Mouse (Mus musculus): ENCODE results near the gene Gprc5d. TPM values are rescaled to one million over a fixed set of nuclear protein-coding genes. Genes with fewer than 3 reads are reported as not detected.

Gene Gprc5d
- polyA plus RNA-seq, 1 experiment: not detected

DNA sequence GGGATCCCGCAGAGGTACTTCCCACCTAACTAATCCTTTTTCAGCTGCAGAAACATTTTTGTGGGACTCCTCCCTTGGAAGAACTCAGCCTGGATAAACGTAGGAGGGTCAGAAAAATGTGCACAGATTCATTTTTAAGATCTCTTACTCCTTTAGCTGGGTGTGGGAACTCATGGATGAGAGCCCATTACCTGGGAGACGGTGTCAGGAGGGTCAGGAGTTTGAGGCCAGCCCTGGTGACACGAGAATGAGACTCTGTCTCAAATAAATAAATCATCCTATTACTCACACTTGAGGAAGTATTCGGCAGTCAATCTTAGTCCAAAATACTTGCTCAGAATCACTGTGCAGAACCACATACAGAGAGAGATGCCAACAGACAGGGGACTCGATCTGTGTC, 48.2 kb downstream of the Gprc5d start:
- 79% methylated on average over 6 of the region's 6 CpGs for whole genome bisulfite sequencing
- H3K27ac ChIP-seq (ENCODE audit: insufficient read depth, low read depth, low read length): no peak overlapping the region
- no peak for TF ChIP-seq POLR2A (IDR thresholded peaks at IDR 0.05; ENCODE audit: insufficient read depth, low read depth, low read length)
- no peak for TF ChIP-seq CTCF (IDR thresholded peaks at IDR 0.05; ENCODE audit: insufficient read depth, low read depth, low read length)
- H3K4me3 ChIP-seq (ENCODE audit: insufficient read depth, low read depth, low read length): no peak overlapping the region
- peaks cover 8% of the 10 kb centered on the region; the same call in 1 of the 2 replicates for H3K4me1 ChIP-seq (ENCODE audit: control insufficient read depth, insufficient read depth, low read length)

DNA sequence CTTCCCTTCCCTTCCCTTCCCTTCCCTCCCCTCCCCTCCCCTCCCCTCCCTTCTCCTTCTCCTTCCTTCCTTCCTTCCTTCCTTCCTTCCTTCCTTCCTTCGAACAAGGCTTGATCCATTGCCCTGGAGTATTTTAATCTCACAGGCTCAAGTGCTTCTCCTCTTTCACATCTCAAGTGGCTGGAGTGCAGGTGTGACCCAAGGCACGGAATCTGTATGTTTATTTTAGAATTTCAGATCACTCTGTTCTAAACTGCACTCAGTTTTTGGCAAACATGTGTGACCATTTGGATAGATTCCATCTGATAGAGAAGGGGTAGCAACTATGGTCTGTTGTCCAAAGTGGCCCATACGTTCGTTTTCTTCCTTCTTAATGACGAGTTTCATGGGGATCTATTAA, 49.9 kb downstream of the Gprc5d start:
- H3K4me1 ChIP-seq (ENCODE audit: control insufficient read depth, insufficient read depth, low read length): peaks cover 8% of the 10 kb centered on the region; the same call in 1 of the 2 replicates
- H3K27ac ChIP-seq (ENCODE audit: insufficient read depth, low read depth, low read length): no peak overlapping the region
- TF ChIP-seq CTCF (IDR thresholded peaks at IDR 0.05; ENCODE audit: insufficient read depth, low read depth, low read length) (no peak), POLR2A (IDR thresholded peaks at IDR 0.05; ENCODE audit: insufficient read depth, low read depth, low read length) (no peak)
- 91% methylated on average over 5 of the region's 5 CpGs for WGBS
- no peak overlapping the region for H3K4me3 ChIP-seq (ENCODE audit: insufficient read depth, low read depth, low read length)

DNA sequence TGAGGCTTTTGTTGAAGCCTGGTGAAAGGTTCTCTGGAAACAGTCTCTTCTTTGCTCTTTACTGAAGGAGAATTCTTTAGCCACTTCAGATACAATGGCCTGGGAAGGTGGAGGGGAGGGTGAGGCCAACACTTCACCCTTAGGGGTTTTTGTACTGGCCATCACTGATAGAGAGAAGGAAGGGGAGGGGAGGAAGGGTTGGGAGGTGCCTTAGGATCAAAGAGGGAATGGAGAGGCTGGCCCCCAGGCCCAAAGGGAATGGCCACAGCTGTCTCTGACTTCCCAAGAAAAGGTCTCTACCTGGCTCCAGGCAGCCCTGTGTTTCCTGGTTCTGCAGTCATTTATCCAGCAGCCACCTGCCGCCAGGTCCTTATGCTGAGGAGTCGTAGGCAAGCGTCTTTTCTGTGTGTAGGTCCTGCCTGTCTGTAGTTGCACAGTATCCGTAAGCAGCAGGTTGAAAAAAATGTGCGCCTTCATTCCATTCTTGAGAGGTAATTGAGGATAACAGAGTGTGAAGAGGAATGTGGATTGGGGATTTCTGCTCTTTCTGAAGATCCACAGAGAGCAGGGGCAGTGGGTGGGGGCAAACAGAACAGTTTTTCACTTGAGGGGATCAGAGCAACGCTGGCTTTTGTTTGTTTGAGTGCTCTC, 51.2 kb downstream of the Gprc5d start:
- no peak for TF ChIP-seq POLR2A (IDR thresholded peaks at IDR 0.05; ENCODE audit: insufficient read depth, low read depth, low read length)
- TF ChIP-seq CTCF (IDR thresholded peaks at IDR 0.05; ENCODE audit: insufficient read depth, low read depth, low read length): no peak
- 91% methylated on average over 6 of the region's 6 CpGs for WGBS

DNA sequence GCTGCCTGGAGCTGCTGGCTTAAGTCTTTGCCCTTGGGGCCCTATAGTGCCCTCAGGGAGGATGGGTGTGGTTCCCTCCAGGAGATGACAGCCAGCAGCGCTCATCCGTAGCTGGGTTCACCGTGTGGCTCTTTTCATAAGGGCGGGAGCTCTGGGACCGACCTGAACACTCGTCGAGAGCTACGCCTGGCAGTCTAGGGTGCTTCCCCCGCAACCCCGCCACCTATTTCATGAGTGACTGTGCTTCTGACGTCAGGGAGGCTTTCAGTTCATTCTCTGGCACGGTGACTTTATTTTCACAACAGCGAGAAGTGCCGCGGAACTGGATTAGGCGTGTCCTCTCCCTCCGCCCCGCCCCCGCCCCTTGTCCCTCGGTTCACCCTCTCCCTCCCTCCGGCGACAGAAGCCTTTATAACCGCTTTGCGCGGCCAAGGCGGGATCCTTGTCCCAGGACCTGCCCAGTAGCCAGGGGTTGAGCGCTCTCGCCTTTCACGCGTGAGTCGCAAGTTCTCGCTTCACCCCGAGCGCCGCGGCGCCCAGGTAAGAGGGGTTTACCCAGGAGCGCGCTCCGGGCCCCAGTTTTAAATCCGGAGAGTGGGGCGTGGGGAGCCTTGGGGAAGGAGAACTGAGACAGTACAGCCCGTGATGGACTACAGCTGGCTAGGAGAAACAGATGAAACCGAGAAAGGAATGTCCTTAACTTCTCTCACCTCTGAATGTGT, 52.7 kb downstream of the Gprc5d start, which contains the start of gene Gprc5a:
Gene Gprc5a (plus strand): TSS at position 416 of the 722 bp plus-strand sequence.
- TF ChIP-seq POLR2A (IDR thresholded peaks at IDR 0.05; ENCODE audit: insufficient read depth, low read depth, low read length) (no peak), CTCF (IDR thresholded peaks at IDR 0.05; ENCODE audit: insufficient read depth, low read depth, low read length) (no peak)
- 4% methylated on average over 44 of the region's 44 CpGs for WGBS
- Histone ChIP-seq H3K4me1 (ENCODE audit: control insufficient read depth, insufficient read depth, low read length) (peaks cover 8% of the 10 kb centered on the region; the same call in 1 of the 2 replicates), H3K27ac (ENCODE audit: insufficient read depth, low read depth, low read length) (no peak within 1 kb of the TSS), H3K4me3 (ENCODE audit: insufficient read depth, low read depth, low read length) (peak within 1 kb of the TSS; percentile 26)

More for the DNA sequence above, 51.2 kb downstream of the Gprc5d start:
- Histone ChIP-seq H3K4me1 (ENCODE audit: control insufficient read depth, insufficient read depth, low read length) (peaks cover 8% of the 10 kb centered on the region; the same call in 1 of the 2 replicates), H3K4me3 (ENCODE audit: insufficient read depth, low read depth, low read length) (no peak overlapping the region), H3K27ac (ENCODE audit: insufficient read depth, low read depth, low read length) (no peak overlapping the region)

DNA sequence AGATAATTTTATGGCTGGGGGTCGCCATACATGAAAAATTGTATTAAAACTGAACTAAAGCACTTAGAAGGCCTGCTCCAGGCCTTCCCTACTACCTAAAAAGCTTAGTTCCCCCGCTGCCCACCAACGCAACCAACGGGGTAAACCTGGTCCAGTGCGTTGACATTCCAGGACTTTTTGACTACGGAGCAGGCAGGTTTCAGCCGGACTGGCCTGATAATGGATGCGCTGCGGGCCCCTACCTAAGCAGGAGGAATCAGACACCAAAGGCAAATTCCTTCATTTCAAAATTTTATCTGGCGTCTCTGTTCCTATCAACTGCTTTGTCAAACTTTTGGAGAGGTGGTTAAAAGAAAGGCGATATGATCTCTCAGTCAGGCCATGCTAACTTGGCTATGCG, 53.5 kb downstream of the Gprc5d start:
- Histone ChIP-seq H3K4me3 (ENCODE audit: insufficient read depth, low read depth, low read length) (no peak overlapping the region), H3K27ac (ENCODE audit: insufficient read depth, low read depth, low read length) (no peak overlapping the region), H3K4me1 (ENCODE audit: control insufficient read depth, insufficient read depth, low read length) (peaks cover 8% of the 10 kb centered on the region; the same call in 1 of the 2 replicates)
- 94% methylated on average over 12 of the region's 12 CpGs for WGBS
- no peak for TF ChIP-seq CTCF (IDR thresholded peaks at IDR 0.05; ENCODE audit: insufficient read depth, low read depth, low read length)
- TF ChIP-seq POLR2A (IDR thresholded peaks at IDR 0.05; ENCODE audit: insufficient read depth, low read depth, low read length): no peak

DNA sequence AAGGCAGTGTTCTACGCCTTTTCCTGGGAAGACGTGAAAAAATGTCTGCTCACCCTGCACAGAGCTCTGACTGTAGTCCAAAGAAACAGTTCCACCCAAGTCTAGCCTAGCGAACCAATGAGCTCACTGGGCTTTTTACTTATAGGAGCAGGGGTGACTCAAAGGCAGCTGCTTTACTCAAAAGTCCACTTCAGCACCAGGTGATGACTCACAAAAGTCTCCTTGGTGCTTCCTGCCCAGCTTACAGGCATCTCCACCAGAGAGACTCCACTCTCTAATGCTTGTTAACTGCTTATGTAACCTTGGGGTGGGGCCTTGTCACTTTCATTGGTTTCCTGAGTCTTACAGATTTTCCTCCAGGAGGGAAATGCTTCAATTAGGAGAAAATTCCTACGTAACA, 57.4 kb downstream of the Gprc5d start:
- peaks cover 8% of the 10 kb centered on the region; the same call in 1 of the 2 replicates for H3K4me1 ChIP-seq (ENCODE audit: control insufficient read depth, insufficient read depth, low read length)
- WGBS: 97% methylated on average over 4 of the region's 4 CpGs
- TF ChIP-seq POLR2A (IDR thresholded peaks at IDR 0.05; ENCODE audit: insufficient read depth, low read depth, low read length) (no peak), CTCF (IDR thresholded peaks at IDR 0.05; ENCODE audit: insufficient read depth, low read depth, low read length) (no peak)
- H3K4me3 ChIP-seq (ENCODE audit: insufficient read depth, low read depth, low read length): no peak overlapping the region
- H3K27ac ChIP-seq (ENCODE audit: insufficient read depth, low read depth, low read length): no peak overlapping the region

Other genes with a start within 250 kb of the Gprc5d start
- gene Gpr19, start 219.7 kb downstream of the Gprc5d start, polyA plus RNA-seq (2012; ENCODE audit: insufficient read depth, insufficient read length, low replicate concordance, missing spikeins): not detected in 2 replicates
- 69.9 TPM in 1 of 2 replicates, not detected in the other for gene Cdkn1b, start 197.9 kb downstream of the Gprc5d start, polyA plus RNA-seq (2012; ENCODE audit: insufficient read depth, insufficient read length, low replicate concordance, missing spikeins)
- gene Apold1, start 136.6 kb downstream of the Gprc5d start, polyA plus RNA-seq (2012; ENCODE audit: insufficient read depth, insufficient read length, low replicate concordance, missing spikeins): not detected in 2 replicates
- not detected in 2 replicates for gene Ddx47, start 106.7 kb downstream of the Gprc5d start, polyA plus RNA-seq (2012; ENCODE audit: insufficient read depth, insufficient read length, low replicate concordance, missing spikeins)
- gene Gprc5a, start 52.6 kb downstream of the Gprc5d start, polyA plus RNA-seq (2012; ENCODE audit: insufficient read depth, insufficient read length, low replicate concordance, missing spikeins): not detected in 2 replicates
- 357 TPM in 1 of 2 replicates, not detected in the other for gene Fam234b, start 79.7 kb upstream of the Gprc5d start, polyA plus RNA-seq (2012; ENCODE audit: insufficient read depth, insufficient read length, low replicate concordance, missing spikeins)
- not detected in 2 replicates for gene Hebp1, start 79.7 kb upstream of the Gprc5d start, polyA plus RNA-seq (2012; ENCODE audit: insufficient read depth, insufficient read length, low replicate concordance, missing spikeins)
- gene Gsg1, start 136.1 kb upstream of the Gprc5d start, polyA plus RNA-seq (2012; ENCODE audit: insufficient read depth, insufficient read length, low replicate concordance, missing spikeins): not detected in 2 replicates
- not detected in 2 replicates for gene Pbp2, start 192.1 kb upstream of the Gprc5d start, polyA plus RNA-seq (2012; ENCODE audit: insufficient read depth, insufficient read length, low replicate concordance, missing spikeins)
- gene Emp1, start 244.3 kb upstream of the Gprc5d start, polyA plus RNA-seq (2012; ENCODE audit: insufficient read depth, insufficient read length, low replicate concordance, missing spikeins): not detected in 2 replicates